Mouse (Mus musculus): ENCODE data around the gene Eif3g. TPM values are rescaled to one million over a fixed set of nuclear protein-coding genes. Genes with fewer than 3 reads are reported as not detected.

Gene Eif3g
- total RNA-seq, 2 experiments from 2014 or later, result 105 to 114 TPM

- peak; percentile 54 for DNase-seq
- intact Hi-C loops (cut with DNase I; ENCODE audit: low total_unique reads), result no loop called here
These were observed 29.9 kb downstream of the Eif3g start, which contains the start of gene A230050P20Rik for GRCm38 (mm10) chr9:20868448-20869001. Gene A230050P20Rik, plus strand, starts transcription at chr9:20868642.

GRCm38 (mm10) chr9:20866879-20867278 lies 31.5 kb downstream of the Eif3g start:
- intact Hi-C loops (cut with DNase I; ENCODE audit: low total_unique reads), result no loop called here

DNA sequence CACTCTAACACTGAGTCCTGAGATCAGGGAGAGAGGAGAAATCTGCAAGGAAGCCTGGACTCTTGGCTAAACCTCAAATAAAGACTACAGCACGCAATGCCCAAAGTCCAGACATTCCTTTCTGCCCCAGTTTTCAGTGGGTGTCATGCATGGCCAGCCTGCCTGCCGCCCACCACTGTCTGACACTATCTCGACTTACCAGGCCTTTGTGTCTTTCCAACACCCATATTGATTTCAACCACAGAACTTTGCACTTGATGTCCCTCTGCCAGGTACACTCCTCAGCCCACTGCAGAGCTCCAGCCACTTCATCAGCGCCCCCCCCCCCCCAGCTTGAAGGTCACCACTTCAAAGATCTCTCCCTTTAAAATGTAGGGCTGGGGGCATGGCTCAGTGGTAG lies 36.2 kb downstream of the Eif3g start:
- intact Hi-C loops (cut with DNase I; ENCODE audit: low total_unique reads), result no loop called here
- DNase-seq, result no peak

More at GRCm38 (mm10) chr9:20866879-20867278, 31.5 kb downstream of the Eif3g start:
- no peak for DNase-seq

GRCm38 (mm10) chr9:20861821-20862220 lies 36.6 kb downstream of the Eif3g start:
- intact Hi-C loops (cut with DNase I; ENCODE audit: low total_unique reads), result no loop called here
- DNase-seq, result peak; percentile 21

DNA sequence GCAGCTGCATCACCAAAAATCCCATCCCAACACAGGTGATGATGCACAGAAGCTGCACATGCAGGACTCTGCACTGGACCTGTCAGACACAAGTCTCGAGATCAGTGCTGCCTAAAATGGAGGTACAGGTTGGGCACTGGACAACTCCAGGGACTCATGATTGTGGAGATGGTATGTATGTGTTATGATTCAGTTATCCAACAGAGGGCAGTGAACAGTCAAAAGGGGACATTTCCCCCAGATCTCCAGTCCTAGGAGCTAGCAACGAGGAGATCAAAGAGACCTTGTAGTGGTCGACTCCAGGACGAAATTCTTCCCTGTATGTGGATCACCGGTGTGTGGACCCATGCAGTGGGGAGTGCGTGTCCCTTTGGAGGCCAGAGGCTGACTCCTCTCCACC lies 38.5 kb downstream of the Eif3g start:
- DNase-seq, result no peak

GRCm38 (mm10) chr9:20857131-20857530 lies 41.3 kb downstream of the Eif3g start:
- no peak for DNase-seq
- intact Hi-C loops (cut with DNase I; ENCODE audit: low total_unique reads), result no loop called here

More for the DNA sequence above, 38.5 kb downstream of the Eif3g start:
- intact Hi-C loops (cut with DNase I; ENCODE audit: low total_unique reads), result no loop called here

DNA sequence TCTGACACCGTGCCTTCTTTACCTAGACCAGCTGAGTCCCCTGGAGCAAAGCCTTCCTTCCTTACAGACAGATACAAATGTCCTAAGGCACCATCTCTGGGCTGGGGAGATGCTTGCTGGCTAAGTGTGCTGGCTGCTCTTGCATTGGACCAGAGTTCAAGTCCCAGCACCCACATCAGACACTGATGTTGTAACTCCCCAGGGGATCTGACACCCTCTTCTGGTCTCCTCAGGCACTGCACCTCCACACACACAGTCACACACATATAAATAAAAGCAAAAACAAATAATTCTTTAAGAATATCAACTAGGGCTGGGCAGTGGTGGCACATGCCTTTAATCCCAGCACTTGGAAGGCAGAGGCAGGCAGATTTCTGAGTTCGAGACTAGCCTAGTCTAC lies 48.2 kb downstream of the Eif3g start:
- intact Hi-C loops (cut with DNase I; ENCODE audit: low total_unique reads), result no loop called here
- DNase-seq, result no peak

Small RNAs within 50 kb of the gene (microRNA-seq; reads per million reads assigned to microRNA genes)
- 0 reads per million in 2 experiments for gene Mir7081

Other genes starting within 250 kb of the Eif3g start
- gene Pin1, start 246.5 kb downstream of the Eif3g start, total RNA-seq (2021), result 10 to 100 TPM; 14.6 to 15.5 TPM
- under 1 TPM in 1 of 2 experiments, not detected in 1; 0.29 TPM for gene Olfm2, start 152.3 kb downstream of the Eif3g start, total RNA-seq (2021)
- gene Col5a3, start 83.6 kb downstream of the Eif3g start, total RNA-seq (2021), result 10 to 100 TPM; 55.2 to 69.0 TPM
- under 1 TPM in 1 of 2 experiments, not detected in 1; 0.22 TPM for gene Rdh8, start 80.1 kb downstream of the Eif3g start, total RNA-seq (2021)
- 1 to 10 TPM; 3.3 to 3.4 TPM for gene A230050P20Rik, start 30.0 kb downstream of the Eif3g start, total RNA-seq (2021)
- gene Angptl6, start 18.9 kb downstream of the Eif3g start, total RNA-seq (2021), result 1 to 10 TPM; 3.5 to 4.1 TPM
- gene Ppan, start 10.4 kb downstream of the Eif3g start, total RNA-seq (2021), result 10 to 100 TPM in 1 of 2 experiments, 1 to 10 TPM in 1; 9.7 to 11.9 TPM
- gene Dnmt1, start 61.3 kb upstream of the Eif3g start, total RNA-seq (2021), result 10 to 100 TPM; 11.6 to 12.8 TPM
- gene S1pr2, start 78.2 kb upstream of the Eif3g start, total RNA-seq (2021), result 1 to 10 TPM; 4.5 to 7.8 TPM
- 10 to 100 TPM; 50.8 to 54.9 TPM for gene Mrpl4, start 104.1 kb upstream of the Eif3g start, total RNA-seq (2021)
- gene Icam1, start 117.4 kb upstream of the Eif3g start, total RNA-seq (2021), result 1 to 10 TPM; 3.1 to 3.4 TPM
- under 1 TPM; 0.29 to 0.43 TPM for gene Icam4, start 130.8 kb upstream of the Eif3g start, total RNA-seq (2021)
- gene Icam5, start 133.4 kb upstream of the Eif3g start, total RNA-seq (2021), result under 1 TPM; 0.07 to 0.10 TPM
- not detected for gene Zglp1, start 168.5 kb upstream of the Eif3g start, total RNA-seq (2021)
- under 1 TPM in 1 of 2 experiments, not detected in 1; 0.13 TPM for gene Gm49373, start 174.5 kb upstream of the Eif3g start, total RNA-seq (2021)
- gene Fdx1l, start 175.0 kb upstream of the Eif3g start, total RNA-seq (2021), result 10 to 100 TPM; 25.5 to 26.5 TPM
- 1 to 10 TPM in 1 of 2 experiments, under 1 TPM in 1; 0.92 to 1.1 TPM for gene Gm38431, start 193.4 kb upstream of the Eif3g start, total RNA-seq (2021)
- 10 to 100 TPM; 16.2 to 19.6 TPM for gene Raver1, start 193.4 kb upstream of the Eif3g start, total RNA-seq (2021)
- 1 to 10 TPM; 4.9 to 5.3 TPM for gene Tyk2, start 232.6 kb upstream of the Eif3g start, total RNA-seq (2021)

Data from gastrocnemius, postnatal 14 days (tissue).